Mouse (Mus musculus): ENCODE results near the gene Cbfa2t2.

Cbfa2t2 gene

DNA sequence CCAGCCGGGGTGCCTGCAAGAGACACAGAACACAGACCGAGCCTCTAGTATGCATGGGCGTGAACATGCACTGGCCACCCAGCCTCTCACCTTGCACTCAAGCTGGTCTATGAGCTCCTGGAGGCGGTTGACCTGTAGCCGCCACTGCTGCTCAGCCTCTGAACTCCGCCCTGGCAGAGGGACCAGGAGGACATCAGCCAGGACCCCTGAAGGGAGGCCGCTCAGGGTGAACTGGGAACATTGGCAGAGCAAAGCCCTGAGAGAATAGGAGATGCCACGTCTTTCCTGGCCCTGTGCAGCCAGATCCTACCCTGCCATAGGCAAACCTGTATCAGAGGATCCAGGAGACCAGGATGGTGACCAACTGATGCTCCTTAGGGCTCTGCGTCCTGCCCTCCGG, 110.4 kb downstream of the Cbfa2t2 start, which contains the start of gene 1700003F12Rik:
TSS of gene 1700003F12Rik (plus strand) at position 375 of the 400 bp plus-strand sequence.
- WGBS: 92% methylated on average over 10 of the region's 10 CpGs

DNA sequence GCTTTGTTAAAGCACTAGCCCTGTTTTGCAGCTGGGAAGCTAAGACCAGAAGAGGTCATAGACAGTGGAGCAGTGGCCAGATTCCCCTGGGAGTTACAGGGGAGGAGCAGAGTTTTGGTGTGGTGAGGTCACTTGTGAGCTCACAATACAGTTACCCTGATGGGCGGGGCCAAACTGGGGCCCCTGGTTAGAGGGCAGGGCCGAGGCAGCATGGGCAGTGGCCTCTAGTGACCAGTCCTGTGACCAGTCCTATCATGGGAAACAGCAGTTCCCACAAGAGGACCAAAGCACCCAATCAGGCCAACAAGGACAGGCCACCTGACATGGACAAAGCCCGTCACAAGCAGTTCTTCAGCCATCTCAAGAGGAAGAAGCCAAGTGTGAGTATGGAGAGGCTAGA, 112.4 kb downstream of the Cbfa2t2 start:
- WGBS: 68% methylated on average over 3 of the region's 3 CpGs

DNA sequence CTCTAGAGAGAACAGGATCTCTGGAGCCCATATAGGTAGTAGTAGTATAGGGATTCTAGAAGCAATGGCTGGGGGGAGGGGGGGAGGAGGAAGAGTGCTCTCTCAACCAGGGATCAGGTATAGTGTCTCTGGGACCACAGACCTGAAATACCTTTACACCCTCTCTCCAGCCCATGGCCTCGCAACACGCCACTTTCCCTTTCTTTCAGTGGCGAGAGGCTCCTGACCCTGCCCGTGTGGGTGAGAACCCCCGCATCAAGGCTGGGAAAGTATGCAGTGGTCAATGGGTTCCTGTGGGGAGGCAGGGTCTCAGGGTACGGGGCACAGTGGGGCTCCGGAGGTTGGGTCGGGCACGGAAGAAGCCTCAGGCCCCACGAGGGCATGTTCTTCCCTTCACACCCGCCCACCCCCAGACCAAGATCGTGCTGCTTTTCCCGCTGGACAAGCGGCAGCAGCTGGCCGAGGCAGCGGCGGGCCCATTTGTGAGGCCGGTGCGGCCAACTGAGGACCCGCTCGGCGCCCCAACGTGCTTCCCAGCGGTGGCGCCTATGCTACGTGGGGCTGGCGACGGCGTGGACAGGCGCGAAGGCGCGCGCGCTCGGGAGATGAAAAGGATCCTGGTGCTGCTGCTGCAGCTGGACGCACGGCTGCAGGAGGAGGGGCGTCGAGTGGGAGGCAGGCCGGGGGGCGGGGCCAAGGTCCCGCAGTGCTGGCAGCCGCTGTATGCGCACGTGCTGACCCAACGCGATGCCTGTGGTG, 113.0 kb downstream of the Cbfa2t2 start:
- WGBS: 8% methylated on average over 48 of the region's 48 CpGs

DNA sequence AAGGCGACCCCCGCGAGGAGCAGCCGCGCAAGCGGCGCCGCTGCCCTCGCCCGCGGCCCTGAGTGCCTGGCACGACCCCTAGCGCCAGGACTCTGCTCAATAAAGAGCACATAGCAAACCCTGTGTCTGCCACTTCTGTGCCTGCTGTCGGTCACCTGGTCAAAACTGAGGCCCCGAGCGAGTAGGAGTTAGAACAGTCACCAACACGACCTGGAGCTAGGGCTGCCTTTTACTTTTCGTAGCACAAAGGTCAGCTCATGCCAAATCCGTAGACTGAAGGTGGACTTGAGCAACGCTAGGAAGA, 113.6 kb downstream of the Cbfa2t2 start:
- 12% methylated on average over 20 of the region's 20 CpGs for WGBS

DNA sequence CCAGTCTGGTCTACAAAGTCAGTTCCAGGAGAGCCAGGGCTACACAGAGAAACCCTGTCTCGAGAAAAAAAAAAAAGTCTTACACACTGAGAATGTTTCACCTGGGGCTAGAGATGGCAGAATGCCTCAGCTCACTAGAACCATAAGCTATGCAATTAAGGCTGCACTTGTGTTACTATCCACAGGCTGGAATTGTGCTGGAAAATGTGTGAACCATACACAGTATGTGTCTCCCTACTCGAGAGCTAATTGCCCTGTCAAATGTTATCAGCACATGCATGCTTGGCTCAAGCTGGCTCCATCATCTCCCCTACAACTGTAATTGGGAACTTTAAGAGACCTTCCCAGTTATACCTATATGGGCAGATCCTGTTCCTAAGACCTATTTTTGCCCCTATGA, 114.7 kb downstream of the Cbfa2t2 start:
- 70% methylated on average over 2 of the region's 2 CpGs for WGBS

DNA sequence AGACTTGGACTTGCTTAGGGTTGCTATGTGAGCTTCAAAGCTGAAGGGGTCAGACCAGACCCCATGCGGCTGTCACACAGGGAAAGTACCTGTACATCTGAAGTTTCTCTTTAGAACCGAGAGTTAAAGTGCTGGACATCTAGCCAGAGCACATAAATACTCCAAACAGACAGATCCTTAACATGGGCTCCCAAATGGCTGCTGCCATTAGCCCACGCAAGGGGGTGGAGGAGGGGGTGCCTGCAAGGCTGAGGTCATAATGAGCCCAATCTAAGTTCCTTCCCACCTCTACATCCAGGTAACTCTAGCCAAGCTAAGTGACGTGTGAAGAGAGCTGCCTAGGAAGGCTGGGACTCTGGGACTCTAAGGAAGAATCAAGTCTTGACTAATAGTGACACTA, 115.2 kb downstream of the Cbfa2t2 start, which contains the start of gene Actl10:
TSS of gene Actl10 (plus strand) at position 301 of the 400 bp plus-strand sequence.
- WGBS: 84% methylated on average over 4 of the region's 4 CpGs

DNA sequence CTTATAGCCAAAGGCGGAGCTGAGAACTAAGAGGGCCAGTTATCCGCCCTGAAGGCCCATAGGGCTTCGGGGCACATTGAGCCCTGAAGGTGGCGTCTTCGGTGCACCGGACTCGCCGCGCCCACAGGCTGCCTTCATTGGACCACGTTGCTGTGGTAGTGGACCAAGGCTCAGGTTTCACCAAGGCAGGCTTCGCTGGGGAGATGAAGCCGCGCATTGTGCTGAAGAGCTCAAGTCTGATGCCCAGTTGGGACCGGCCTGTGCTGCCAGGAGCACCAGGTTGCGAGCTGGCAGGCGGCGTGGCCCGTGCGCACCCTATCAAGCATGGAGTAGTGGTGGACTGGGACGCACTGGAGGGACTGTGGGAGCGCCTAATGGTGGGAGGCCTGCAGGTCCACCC, 115.6 kb downstream of the Cbfa2t2 start:
- WGBS: 52% methylated on average over 21 of the region's 21 CpGs

DNA sequence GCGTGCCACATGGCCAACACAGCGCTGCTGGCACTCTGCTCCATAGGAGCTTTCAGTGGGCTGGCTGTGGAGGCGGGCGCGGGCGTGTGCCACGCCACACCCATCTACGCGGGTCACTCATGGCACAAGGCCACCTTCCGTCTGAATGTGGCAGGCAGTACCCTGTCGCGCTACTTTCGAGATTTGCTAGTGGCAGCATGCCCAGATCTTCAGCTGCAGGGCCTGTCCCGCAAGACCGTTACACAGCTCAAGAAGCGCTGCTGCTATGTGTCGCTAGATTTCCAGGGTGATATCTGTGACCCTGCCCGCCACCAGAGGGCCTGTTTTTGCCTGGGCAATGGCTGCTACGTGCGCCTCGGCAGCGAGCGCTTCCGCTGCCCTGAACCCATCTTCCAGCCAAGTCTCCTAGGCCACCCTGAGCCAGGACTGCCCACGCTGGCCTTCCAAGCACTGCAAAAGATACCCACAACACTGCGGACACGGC, 116.2 kb downstream of the Cbfa2t2 start:
- 18% methylated on average over 27 of the region's 27 CpGs for whole genome bisulfite sequencing

DNA sequence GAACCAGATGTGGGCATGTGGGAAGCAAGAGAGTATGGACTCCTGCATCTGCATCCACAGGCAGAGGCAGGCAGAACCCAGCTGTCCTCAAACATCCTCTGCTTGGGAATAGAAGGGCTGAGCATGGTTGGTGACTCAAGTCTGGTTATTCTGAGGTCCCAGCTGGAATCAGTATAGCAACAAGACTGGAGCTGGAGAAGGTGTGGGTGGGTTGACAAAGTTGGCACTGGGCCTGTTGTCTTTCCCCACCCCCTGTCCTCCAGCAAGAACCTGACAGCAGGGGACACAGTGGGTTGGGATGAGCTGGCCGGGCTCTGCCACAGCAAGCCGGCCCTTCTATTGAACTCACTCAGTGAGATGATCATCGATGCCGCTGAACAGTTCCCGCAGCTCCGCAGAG, 119.0 kb downstream of the Cbfa2t2 start:
- 34% methylated on average over 6 of the region's 6 CpGs for WGBS

DNA sequence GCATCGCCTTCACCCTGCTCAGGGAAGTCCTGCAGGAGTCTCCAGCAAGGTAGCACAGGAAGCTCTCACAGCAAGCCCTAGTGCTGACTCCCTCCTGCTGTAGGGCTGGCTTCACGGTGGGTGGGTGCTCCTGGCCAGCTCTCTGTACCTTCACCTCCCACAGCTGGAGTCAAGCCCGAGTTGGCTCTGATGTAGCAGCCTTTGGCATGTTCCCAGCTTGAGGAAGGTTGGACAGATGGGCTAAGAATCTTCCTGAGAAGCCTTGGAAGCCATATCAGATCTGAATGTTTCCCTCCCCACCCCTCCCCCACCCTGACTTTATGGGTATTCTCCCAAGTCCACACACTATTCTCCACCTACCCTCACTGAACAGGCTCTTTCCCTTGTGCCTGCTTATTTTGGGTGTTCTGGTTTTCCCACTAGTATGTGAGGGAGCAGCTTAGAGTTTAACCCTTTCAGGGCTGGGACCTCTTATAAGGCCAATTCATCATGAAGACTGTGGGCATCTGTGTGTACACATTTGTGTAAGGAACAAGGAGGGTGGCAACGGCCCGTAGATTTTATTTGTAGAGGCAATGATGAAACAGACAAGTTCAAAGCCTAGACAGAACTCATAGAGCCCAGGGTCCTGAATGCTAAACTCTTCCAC, 121.0 kb downstream of the Cbfa2t2 start:
- WGBS: 40% methylated on average over 5 of the region's 5 CpGs

DNA sequence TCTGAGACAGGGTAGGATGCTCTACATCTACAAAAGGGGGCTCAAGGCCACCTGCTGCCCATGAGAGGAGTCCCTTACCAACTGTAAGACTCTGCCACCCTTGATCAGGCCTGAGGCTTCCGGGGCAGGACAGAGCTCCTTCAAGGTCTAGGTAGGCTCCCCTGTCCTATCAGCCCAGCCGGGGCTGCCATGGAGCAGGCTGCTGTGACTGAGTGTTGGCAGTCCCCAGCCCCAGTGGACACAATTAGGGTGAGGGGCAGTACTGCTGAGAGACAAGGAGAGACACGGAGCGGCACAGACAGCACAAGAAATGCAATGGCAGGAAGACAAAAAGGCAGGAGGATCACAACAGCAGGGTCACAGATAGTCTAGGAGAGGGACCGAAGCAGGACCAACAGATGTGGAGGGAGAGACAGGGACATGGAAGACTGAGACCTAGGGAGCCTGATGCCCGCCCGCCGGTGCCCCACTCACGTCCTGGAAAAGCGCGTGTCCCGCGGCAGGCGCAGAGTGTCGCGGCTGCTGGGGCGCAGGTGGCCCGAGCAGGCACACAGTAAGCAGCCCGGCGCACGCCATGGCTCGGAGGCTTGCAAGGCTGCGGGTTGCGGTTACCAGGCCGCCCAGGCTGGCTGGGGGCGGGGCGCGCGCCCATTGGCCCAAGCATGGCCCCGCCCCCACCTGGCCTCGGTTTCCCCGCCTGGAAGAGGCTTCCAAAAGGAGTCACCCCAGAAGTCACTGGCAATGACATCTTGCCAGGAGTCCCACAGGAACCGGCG, 122.2 kb downstream of the Cbfa2t2 start, which contains the start of gene Necab3:
TSS of gene Necab3 (minus strand) at position 627 of the 776 bp plus-strand sequence.
- 8% methylated on average over 33 of the region's 34 CpGs for WGBS

DNA sequence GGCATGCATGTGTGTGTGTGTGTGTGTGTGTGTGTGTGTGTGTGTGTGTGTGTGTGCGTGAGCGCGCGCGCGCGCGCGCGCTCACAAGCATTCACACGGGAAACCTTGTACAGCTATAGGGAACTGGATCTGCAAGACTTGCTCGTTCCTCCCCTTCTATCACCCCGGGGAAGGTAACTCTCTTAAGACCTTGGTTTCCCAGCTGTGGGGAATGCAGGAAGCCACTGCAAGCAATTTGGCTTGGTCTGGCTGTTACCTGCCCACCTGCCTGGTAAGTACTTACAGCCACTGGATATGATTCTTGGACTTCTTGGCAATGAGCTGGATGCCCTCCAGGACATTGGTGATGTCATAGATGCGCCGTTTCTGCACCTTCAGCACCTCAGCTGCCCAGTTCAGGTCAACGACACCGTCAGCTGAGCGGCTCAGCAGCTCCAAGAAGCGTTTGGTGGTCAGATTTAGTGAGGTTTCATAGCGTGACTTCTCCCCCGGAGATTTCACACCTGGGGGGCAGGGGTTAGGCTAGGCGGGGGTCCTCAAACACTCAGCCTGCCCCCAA, 127.4 kb downstream of the Cbfa2t2 start:
- WGBS: 94% methylated on average over 22 of the region's 22 CpGs

DNA sequence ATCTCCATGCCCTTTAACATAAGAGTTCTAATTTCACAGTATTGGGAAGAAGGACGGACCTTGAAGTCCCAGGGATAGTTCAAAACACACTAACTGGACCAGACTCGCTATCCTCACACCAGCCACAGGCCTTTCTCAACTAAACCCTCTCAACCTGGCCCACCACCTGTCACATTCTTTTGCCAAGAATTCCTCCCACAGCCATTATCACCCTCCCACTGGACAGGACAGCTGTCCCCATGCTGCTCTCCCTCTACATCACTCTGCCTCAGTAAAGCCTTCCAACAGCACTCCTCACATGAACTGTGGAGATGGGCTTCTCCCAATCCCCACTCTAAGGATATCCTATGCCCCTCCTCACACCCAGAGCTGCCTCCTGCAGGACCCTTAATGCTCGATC, 129.3 kb downstream of the Cbfa2t2 start:
- WGBS: 75% methylated on average over 3 of the region's 3 CpGs

DNA sequence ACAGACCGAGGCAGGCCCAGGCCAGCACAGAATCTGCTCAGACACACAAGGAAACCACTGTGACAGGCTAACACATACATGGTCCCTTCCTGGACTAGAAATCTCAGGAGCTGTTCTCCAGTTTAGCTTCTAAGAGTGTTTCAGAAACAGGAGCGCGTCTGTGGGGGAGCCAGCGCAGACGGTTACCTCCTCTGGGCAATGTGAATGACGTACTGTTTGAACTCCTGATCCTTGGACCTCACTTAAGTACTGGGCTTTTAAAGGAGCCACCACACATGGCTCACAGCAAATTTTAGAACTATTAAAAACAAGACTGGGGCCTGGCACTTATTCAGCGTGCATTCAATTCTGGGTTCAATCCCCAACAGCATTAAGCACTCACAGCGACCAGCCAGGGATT, 130.4 kb downstream of the Cbfa2t2 start:
- 79% methylated on average over 8 of the region's 8 CpGs for WGBS

DNA sequence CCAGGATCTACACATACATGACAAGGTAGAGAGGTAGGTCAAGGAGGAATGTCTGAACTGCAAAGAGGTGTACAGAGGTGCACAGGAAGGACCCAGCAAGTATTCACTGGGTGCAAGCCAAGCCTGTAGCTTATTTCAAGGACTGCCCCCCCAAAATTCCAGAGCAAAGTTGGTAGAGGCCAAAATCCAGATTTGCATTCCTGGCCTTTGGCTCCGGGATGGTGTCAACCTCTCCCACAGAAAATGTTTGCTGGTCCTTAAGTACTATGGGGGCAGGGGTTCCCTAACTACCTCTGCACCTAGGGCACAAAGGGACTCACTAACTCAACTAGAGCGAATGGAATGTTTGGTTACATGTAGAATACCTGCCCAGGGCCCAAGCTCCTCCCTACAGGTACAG, 131.5 kb downstream of the Cbfa2t2 start:
- WGBS: 87% methylated on average over 2 of the region's 2 CpGs

DNA sequence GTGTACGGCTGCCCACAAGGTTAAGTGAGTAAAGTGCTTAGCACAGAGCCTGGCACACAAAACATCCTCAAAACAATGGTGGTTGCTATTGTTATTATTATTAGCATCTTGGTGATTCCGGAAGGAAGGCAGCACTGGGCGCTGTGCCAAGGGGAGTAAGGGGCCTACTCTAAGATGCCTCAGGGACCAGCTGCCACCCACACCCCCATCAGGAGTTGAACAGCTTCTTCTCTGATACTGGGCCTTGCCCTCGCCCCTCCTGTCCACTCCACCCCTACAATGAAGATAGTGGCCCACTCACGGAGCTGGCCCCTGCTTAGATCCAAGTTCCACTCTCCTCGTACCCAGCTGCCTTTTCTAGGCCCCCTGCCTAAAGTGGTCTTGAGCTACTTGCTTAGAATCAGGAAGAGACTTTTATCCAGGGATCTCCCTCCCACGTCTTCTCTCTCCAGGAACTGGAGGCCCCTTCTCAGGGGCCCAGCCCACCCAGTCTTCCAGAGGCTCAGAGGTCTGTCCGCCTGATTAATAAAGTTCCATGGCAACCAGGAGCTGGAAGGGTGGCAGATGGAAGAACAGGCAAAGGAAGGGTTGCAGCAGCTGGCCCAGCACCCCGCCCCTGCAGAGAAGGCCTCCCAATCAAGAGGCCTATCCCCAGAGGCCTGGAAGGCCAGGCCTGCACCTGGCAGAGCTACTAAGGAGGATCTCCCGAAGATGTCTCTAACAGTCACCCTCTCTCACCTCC, 132.2 kb downstream of the Cbfa2t2 start:
- WGBS: 43% methylated on average over 10 of the region's 10 CpGs

DNA sequence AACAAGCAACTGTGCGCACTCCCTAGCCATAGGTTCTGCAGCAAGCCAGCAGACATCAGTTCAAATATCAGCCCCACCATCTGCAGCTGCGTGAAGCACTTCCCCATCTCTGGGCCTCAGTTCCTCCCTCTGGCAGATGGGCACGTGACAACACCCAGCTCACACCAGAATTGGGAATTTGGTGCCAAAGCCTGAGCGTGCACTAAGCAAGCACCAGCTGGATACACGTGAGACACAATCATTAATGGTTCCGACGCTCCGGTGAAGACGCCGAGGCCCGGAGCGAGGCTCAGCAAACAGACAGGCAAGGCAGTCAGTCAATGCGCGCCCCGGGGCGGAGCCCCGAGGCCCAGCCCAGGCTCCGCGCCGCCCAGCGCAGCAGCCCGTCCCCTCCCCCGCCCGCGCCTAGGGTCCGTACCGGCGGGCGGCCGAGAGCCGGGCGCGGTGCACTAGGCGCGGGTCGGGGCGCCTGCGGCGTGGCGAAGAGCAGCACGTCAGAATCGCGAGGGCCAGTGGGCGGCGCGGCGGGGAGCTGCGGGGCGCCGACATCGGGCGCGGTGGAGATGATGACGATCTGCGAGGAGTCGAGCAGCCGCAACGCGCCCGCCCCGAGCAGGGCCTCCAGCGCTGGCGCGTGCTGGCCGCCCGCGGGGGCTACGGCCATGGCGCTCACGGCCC, 132.9 kb downstream of the Cbfa2t2 start:
- 1% methylated on average over 65 of the region's 70 CpGs for WGBS

DNA sequence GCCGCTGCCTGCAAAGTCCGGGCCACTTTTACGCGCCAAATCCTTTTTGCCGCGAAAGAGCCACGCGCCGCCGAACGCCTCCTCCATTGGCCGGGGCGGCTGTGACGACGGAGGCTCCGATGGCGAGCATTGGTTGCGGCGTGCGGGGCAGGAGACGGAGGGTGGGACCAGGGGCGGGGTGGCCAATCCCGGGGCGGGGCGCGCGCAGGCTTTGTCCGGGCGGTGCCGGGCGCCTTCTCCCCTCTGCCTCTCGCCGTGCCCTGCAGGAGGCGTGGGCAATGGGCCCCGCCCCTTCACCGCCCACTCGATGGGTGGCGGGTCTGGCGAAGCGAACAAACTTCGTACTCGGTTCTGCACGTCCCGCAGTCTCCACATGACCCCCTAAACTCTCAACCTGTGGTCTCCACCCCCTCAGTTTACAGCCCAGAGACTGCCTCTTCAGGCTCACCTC, 133.6 kb downstream of the Cbfa2t2 start, which contains the start of gene E2f1:
TSS of gene E2f1 (minus strand) at position 57 of the 451 bp plus-strand sequence.
- WGBS: under 1% methylated on average over 42 of the region's 44 CpGs

DNA sequence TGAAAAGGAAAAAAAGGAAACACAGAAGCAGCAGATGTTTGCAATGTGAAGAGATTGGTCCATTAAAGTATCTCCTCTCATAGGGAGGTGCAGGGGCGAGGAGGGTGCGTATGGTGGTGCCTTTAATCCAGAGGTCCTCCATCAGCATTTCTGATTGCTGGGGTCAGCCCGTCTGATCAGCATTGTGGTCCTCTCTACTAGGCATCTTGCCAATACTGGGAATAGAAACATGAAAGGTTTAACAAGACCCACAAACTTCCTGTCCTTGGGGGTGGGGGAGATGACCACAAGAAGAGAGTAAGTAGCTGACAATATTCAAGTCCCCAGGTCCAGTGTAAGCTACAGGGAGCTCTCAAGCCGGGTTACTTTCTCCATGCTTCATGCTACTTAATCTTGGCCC, 134.4 kb downstream of the Cbfa2t2 start:
- 69% methylated on average over 4 of the region's 4 CpGs for WGBS

DNA sequence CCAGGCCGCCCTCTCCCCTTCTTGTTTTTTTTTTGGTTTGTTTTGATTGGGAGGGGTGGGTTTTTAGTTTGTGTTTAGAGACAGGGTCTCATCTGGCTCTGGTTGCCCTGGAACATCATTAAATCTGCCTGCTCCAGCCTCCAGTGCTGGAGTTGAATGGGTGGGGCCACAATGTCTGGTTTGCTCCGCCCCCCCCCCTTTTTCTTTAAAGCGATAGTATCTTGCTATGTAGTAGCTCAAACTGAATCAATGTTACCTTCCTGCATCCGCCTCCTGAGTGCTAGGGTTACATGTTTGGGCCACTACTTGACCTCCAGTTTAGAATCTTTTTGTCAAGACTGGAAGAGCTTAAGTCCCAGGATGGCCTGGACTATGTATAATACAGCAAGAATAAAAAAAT, 135.0 kb downstream of the Cbfa2t2 start:
- 90% methylated on average over 4 of the region's 4 CpGs for WGBS

DNA sequence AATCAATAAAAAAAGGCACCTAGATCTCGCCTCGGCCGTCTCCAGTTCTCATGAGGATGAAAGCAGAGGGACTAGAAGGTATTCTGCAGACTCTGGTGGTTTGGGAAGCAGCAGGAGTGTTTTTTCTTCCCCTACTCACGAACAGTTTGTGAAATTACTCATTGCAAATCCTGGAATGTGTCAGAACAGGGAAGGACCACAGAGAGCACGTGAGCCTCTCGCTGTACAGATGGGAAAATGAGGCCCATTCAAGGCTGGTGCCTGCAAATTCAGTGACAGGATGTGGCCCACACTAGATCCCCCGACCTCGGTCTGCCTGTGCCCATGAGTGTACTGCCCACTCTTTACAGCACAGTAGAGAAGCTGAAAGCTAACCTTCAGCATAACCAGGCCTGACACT, 135.7 kb downstream of the Cbfa2t2 start:
- 61% methylated on average over 8 of the region's 8 CpGs for WGBS
